Mouse (Mus musculus) 416B (cell line): ENCODE results near the gene Ffar3.
"Not testable (repeated sequence)": the region's sequence is repeated elsewhere in the genome, so short reads cannot be mapped to it uniquely, and the experiment has no call there.

ENCODE experiments used
- DNase-seq: peaks from one replicate; pipeline ENCODE4 v3.0.0; 2011; ENCODE audit warnings: low read depth

Gene Ffar3

DNA sequence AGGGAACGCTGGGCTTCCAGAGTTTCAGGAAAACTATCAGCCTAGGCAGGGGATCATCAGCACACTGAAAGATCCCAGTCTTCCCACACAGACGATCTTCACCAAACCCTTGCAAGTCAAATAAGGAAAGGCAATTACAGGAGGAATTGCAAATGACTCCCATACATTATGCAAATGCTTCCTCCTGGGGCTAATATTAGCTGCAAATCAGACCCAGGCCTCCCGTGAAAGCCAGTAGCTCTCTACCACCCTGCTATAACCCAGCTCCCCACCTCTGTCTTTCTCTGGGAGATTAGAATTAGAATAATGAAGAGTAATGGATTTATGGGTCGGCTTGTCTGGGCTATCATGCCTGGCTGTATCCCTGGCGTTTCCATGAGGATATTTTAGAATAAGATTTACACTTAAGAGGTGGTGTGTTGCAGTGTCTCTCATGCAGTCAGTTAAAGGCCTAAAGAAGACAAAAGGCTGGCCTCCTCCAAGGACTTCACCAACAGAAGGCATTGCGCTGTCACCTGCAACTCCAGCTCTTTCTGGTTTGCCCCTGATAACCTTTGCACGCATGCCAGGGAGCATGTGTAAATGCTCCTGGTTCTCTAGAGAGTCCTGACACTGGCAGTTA lies 11.2 kb downstream of the Ffar3 start:
- no peak for DNase-seq

DNA sequence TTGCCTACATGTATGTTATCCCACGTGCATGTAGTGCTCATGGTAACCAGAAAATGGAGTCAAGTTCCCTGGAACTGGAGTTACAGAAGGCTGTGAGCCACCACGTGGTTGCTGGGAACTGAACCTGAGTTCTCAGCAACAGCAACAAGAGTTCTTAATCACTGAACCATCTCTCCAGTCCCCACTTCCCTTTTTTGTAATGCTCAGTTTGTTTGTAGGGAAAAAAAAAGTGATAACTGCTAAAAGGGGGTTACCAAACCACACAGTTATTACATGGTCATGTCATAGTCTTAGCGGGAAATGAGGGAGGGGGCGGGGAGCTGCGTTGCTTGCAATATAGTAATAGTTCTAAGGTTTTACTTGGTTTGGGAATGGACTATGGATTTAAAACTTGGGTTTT lies 13.9 kb downstream of the Ffar3 start:
- peak; percentile 96 for DNase-seq

DNA sequence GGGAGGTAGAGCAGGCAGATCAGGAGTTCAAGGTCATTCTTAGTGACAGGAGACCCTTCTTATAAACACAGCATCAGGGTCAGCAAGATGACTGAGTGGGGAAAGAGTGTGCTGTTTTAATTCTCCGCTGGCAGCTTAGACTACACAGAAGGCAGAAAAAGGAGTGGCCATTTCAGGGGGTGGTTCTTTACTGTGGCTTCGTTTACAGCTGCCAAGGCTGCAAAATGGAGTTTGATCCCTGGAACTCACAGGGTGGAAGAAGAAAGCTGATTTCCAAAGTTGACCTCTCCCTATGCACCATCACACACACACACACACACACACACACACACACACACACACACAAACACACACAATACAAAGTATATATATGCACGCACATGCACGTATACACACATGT lies 14.6 kb downstream of the Ffar3 start:
- DNase-seq = no peak

DNA sequence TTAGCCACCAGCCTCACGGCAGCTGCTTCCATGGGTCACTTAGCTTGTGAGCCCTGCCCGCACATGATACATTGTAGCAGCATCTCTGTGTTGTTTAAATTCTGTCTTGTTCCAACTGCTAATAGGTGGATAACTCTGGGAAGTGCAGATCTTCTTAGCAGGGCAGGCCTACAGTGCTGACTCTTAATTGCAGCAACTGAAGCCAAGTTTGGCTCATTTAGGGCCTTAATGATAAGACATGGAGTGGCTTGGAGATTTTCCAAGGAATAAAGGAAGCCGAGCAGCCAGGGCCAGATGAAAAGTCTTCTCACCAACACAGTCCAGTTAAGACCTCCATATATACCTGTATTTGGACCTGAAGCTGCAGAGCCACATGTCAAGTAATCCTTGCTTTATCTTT lies 15.7 kb downstream of the Ffar3 start:
- no peak for DNase-seq

DNA sequence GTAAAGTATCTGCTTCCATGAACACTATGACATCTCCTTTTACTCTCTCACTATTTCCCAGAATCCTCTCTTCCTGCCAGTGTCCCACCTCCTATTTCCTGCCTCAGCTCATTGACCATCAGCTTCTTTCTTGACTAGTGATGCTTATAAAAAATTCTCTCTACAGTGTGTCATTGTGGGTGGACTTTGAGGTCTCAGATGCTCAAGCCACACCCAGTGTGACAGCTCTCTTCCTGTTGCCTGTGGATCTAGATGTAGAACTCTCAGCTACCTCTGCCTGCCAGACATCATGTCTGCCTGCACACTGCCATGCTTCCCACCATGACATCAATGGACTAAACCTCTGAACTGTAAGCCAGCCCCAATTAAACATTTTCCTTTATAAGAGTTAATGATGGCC lies 18.7 kb downstream of the Ffar3 start:
- peak; percentile 54 for DNase-seq

DNA sequence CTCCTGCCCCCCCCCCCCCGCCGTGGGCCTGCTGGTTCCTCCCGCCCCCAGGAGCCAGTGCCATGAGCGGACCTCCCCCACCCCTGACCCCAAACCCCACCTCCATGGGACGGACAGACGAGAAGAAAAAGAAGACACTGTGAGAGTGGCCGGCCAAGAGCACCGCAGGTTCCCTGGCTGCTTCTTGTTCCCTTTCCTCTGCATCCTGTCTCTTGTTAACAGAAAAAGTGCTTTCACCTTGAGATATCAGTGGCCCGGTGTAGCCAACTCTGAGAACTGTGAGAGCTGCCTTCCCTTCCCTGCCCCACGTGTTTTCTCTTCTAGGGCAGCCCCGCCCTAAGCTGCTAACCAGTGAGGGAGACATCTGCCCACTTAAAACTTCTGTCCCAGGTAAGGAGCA lies 23.3 kb downstream of the Ffar3 start:
- DNase-seq = not testable (repeated sequence)

DNA sequence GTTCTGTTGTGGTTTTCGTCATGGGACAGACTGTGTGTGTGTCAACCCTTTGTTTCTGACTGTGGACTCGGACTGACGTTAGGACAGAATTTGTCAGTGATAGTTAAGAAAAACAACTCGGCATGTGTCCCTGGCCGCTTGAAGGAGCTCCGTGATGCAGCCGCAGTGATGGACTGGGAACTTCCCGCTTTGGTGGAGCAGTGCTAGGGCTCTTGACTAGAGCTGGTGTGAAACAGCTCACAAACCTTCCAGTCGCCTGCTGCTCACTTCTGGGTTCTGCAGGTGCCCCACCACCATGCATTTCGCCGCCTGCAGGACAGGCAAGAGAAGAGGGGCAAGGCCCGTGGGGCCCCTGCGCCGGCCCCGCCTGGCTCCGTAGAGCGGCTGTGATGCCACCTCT lies 23.7 kb downstream of the Ffar3 start:
- no peak for DNase-seq

DNA sequence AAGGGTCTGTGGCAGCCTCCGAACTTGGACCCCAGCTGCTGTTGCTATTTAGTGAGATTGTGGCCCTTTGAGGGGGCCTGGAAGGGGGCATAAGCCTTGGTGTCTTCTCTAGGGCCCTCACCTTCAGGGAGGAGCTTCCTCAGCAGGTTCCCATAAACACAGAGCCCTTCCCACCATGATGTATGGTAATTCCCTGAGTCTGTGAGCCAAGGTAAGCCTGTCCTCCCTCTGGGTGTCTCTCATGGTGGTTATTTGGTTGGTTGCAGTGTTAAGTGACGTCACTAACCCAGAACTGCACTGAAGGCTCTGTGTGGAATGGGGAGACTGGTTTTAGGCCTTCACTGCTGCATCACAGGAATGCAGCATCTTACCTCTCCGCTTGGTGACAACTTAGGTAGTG lies 26.6 kb downstream of the Ffar3 start:
- no peak for DNase-seq

DNA sequence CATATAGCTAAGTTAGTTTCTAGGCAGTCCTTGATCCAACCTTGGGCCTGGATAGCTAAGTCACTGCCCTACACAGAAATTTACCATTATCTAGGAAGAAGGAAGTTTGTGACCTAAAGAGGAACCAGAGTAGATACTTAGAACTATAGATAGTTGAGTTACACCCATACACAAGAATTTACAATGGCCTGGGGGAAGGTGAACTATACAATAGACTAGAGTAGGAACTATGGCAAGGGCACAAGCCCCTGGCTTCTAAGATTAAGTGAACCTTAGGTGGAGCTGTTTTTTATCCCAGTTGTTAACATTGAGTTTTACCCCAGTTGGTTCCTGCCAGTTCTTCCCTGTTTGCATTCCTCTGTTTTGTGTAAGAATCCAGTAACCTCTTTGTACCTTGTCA lies 27.1 kb downstream of the Ffar3 start:
- not testable (repeated sequence) for DNase-seq

DNA sequence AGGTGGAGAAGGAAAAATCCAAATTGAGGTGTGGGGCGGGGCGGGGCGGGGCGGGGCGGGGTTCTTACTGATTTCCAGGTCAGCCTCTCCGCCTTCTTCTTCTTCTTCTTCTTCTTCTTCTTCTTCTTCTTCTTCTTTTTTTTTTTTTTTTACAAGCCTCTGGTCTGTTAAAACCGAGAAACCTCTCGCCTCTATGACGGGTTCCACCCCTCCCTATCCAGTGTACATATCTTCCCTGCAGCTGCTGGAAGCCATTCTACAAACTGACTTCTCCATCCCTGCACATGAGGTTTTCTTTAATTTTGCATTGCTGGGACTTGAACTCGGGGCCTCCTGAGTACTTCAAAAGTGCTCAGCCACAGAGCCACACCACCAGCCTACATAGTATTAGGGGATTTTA lies 29.3 kb downstream of the Ffar3 start:
- DNase-seq = no peak

DNA sequence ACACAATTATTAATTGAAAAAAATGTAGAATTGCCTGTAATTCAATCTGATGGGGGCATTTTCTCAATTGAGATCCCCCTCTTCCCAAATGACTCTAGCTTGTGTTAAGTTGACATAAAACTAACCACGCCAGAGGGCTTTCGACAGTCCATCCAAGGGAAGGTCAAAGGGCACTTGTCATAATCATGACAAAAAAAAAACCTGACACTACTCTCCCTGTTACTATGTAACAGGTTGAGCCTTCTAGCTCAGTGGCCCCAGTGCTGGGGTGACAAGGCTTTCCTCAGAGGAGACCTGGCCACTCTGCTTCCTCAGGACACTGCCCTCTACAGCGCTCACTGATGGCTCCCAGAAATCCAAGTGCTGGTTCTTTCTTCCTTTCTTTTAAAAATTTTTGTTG lies 31.7 kb downstream of the Ffar3 start:
- DNase-seq = no peak

DNA sequence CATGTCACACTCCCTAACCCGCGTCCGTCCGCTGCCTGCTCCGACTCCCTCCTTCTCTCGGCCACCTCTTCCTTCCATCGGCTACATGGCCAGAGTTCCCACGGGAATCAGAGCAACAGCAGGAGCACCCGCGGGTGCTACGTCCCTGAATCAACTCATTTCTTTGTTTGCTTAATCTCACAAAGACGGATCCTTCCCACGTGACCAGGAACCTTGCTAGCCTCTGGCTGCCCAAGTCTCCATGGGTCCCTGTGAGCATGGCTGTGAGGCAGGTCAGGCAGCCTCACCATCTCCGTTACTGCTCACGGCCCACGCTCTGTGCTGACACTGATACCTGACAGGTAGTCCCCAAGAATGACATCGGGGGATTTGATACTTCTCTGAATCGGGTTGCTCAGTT lies 32.3 kb downstream of the Ffar3 start, which contains the start of gene Ffar2:
TSS of gene Ffar2 (minus strand) at position 101 of the 400 bp plus-strand sequence.
- DNase-seq = no peak

DNA sequence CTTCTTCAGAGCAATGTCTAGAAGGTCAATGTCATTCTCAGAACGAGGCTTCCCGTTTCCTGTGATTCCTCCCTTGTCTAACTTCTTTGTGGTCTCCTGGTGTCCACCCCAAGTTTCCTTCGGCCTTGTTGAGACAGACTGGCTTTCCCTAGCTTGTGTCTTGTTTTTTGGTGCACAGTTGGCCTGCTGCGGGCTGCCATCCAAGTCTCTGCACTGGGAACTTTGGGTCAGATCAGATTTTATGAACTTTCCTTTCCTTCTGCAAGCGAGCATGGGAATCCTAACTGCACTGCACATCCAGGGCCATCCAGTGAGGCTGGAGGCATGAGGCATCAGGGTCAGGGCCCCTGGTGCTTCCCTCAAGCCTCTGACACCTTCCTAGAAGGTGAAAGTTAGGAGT lies 34.4 kb downstream of the Ffar3 start:
- DNase-seq = peak; percentile 86

DNA sequence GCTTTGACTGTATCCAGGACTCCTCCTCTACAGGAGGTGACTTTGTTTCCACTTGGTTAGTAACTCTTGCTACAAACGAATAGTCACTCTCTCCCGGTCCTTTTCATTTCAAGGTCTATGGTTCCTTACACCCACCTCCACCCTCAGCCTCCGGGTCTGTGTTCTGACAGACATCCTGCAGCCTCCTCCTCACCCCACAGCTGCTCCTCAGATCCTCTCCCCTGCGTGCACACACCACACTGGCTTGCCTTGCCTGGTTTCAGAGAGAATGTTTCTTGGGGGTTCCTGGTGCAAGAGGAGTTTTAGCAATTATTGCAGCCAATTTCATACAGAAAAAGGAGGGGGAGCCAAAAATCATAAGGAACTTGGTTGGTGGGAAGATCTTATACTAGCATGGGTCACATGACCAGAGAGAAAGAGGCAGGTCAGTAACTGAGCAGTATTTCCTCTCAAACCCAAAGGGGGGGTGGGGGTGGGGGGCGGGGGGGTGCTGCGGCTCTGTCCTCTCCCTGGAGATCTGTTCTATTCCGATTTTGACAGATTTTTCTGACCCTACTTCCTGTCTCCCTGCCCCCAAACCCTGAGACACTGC lies 35.0 kb downstream of the Ffar3 start:
- peak; percentile 88 for DNase-seq

DNA sequence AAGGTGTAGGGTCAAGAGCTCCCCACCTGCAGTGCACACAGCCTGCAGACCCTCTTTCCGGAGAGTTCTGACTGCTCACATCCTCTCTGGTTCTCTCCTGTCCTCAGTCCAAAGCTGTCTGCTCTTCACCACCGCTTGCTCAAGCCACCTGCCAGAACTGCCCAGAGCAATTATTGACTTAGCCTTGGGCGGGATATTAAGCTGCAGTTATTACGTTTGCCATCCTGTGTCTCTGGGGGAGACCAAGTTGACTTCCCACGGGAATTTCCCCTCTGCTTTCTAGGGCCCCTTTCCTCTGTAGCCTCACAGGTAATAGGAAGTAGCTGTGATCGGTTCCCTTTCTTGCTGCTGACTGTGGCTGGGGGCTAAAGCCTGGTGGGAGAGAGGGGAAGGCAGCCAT lies 35.8 kb downstream of the Ffar3 start:
- no peak for DNase-seq

DNA sequence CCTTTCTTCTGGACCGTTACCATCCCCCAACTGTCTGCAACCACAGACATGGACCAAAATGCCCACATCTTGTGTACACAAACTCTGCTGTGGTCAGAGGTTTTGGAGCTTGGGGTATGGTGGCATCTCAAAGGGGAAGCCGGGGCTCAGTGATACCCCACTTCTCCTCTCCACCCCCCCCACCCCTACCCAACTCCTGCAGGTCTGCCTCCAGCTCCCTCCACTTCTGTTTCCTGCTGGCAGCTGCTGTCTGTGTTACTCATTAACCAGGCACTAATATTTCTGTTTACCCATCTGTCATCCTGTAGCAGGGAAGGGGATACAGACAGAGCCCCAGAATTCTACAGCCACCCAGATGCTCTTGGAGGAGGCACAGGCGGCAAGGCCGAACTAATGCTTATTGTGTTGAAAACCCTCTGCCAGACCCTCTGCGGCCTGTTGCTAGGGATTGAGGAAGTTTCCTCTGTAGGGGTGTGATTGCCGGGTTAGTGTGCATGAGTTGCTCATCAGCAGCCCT lies 43.6 kb downstream of the Ffar3 start:
- DNase-seq = peak; percentile 100

DNA sequence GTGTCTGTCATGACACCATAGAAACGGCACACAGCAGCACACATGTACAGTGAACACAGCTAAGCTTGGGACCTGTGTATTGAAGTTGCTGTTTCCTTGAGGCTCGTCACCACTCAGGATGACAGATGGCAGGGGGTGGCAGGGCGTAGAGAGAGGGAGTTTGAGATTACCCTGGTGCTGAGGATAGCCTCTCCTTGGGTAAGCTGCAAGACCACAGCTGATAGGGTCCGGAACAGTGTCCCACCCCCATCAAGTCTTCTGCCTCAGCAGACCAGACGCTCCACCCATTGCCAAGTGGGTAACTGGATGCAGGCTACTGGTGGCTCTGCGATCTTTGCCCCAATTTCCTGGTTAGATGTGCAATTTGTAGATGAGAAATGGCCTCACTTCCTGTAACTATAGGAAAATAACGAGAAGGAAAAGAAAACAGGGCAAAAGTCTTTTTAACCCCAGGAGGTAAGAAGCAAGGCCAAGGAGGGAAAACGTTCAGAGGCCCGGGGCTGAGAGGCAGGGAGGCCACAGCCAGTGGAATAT lies 44.2 kb downstream of the Ffar3 start:
- DNase-seq = peak; percentile 98

DNA sequence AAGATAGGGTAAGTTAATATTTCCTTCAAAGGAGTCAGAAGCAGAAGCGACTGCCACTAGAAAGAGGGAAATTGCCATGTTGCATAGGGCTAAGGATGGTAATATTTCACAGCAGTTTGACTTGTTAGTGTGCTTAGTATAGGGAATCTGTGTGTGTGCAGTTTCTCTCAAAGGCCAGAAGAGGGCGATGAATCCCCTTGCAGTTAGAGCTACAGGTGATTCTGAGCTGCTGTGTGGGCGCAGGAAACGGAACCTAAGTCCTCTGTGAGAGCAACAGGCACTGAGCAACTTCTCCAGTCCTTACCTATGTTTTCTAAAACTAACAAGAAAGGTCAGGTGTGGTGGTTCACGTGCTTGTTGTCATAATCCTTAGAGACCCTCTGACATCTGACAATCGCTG lies 45.7 kb downstream of the Ffar3 start:
- peak; percentile 72 for DNase-seq

DNA sequence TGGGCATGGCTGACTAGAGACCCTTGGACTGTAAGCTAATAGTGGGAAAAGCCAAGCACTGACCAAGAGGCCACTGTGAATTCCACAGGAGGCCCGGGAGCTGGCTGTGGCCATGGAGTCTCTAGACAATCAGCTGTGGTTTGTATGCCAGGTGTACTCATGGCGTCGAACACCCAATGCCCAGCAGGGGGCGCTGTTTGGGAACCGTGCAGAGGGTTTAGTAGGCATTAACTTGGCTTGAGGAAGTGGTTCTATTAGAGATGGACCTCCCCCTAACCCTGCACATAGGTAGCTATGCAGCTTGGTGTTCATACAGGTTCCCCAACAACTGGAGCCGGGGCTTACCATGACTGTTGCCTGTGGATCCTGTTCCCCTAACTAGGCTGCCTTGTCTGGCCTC lies 50.1 kb downstream of the Ffar3 start:
- DNase-seq = peak; percentile 60
